Mouse (Mus musculus): ENCODE results near the gene Vhl.

DNA sequence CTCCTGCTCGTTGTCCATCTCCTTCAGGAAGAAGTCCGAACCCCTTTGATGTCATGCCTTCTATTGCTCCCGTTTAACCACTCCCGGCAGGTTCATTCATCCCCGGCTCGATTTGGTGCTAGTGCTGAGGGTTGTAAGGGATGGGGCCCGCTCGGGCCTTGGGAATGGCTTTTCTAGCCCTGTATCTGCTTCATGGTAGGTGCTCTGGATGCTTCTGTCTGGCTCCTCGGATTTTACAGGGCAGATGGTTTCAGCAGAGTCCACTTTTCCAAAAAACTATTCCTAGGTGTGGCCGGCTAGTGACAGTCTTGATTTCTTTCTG lies 18.6 kb upstream of the Vhl start:
- TF ChIP-seq TAL1 (conservative IDR thresholded peaks at IDR 0.05; ENCODE audit: low read depth, low read length): no peak
- TF ChIP-seq CTCF (IDR thresholded peaks at IDR 0.05; ENCODE audit: low read depth, low read length): no peak

Data from G1E (cell line).